Mouse (Mus musculus) activated CD4-positive, CD25-positive, alpha-beta regulatory T cell, adult 4 months (primary cell): Measurements from ENCODE around the gene Slc13a1. TPM values are rescaled to one million over a fixed set of nuclear protein-coding genes. Genes with fewer than 3 reads are reported as not detected.
"Not testable (repeated sequence)": the region's sequence is repeated elsewhere in the genome, so short reads cannot be mapped to it uniquely, and the experiment has no call there.

ENCODE experiments used
- ATAC-seq: one replicate; pipeline ENCODE4 v1.8.0; 2017
- polyA plus RNA-seq, 2 experiments: library from polyadenylated mRNA; unstranded; fragments of 100-300 nt; shearing (Covaris generic); gene quantifications; one replicate each; pipeline ENCODE4 v1.2.1; 2017

Slc13a1 gene
- not detected for polyA plus RNA-seq

- ATAC-seq: no peak
These were observed at the start of gene Slc13a1 for GRCm38 (mm10) chr6:24167734-24168327. TSS of gene Slc13a1 (minus strand) at chr6:24168092.

DNA sequence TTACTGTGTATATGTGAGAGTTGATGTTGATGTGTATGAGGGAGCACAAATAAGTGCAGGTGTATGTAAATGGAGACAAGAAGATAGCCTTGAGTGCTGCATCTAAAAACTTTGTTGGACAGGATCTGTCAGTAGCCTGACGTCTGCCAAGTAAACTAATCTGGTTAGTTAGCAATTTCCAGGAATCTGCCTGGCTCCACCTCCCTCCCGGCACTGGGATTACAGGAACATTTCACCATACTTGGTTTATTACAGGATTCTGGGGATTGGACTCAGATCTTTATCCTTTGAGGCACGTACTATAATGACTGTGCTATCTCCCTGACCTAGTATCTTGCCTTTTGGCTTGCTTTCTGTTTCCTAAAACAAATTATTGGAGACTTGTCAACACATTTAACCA is 40.0 kb upstream of the Slc13a1 start:
- no peak for ATAC-seq

DNA sequence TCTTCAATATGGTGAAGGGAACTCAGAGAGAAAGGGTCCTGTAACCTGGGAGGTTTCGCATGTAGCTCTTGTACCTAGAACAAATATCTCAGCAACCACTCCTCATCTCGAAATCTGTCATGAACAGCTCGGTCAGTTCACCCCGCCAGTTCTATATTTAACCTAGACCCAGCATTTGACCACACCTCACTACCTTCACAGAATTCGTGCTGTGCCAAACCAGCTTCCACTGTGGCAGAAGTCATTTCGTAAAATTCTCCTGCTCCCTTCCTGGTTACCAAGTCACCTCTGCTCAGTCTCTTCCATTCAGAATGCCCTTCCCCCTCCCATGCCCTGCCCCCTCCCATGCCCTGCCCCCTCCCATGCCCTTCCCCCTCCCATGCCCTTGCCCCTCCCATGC is 34.3 kb upstream of the Slc13a1 start:
- no peak for ATAC-seq

DNA sequence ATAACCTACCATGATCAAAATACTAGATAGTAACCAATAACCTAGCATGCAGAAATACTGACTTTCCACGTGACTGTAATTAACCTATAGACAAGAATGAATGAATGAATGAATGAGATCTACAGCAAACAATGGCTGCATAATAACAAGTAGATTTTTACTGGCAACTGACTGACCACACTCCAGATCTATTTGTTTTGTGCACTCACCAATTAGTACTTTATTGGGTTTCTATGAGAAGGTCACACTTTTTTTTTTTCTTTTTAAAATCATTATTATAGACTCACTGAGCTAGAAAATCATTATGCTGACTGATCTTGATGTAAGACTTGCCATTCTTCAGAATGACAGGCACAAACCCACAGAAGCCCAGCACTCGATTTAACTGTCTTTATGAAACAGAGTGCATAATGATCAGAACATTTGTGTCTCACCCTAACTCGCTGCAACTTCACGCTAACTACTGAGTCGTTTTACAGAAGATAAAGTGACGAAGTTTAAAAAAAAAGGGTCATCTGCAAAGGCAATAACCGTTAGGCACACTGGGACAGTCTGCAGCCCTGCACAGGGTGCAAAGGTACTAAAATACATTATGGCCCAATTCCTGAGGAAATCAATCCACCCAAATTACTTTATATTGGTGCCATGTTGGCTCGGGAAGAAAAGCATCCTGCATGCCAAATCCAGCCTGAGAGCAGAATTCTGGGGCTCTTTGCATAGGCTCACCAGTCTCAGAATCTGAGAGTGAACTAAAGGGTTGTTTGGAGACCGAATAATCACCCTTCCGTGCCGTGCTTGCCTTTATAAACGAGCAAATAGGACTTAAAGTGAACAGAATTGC is 33.0 kb upstream of the Slc13a1 start:
- no peak for ATAC-seq

DNA sequence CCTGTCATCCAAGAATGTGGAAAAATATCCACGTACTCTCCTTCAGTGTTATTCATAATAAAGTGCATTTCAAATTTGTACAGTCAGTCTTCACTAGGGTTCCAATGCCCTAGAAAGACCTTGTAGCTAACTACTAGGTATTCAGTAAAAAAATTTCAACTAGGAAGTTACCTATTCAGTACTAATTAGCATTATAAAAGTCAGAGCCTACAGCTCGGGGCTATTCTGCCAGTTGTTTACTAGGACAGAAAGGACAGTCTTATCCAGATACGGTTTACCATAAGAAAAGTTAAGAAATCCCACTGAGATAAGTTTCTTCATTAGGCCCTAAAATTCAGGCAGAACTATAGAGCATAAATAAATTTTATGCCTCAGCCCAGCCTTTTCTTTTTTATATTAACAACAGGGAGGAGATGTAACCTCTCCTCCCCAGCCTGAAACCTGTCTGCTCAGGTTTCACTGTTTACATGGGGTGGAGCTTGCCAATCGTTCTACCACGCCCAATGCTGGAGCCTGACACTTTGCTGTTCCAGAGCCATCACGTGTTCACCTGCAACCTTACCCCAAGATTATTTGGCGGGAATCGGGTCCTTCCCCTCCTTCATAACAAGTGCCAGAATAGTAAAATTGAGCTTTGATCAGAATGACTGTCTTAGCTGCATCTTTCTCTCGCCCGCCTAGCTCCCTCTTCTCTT is 29.8 kb upstream of the Slc13a1 start:
- ATAC-seq: not testable (repeated sequence)

GRCm38 (mm10) chr6:24196406-24196805 is 28.5 kb upstream of the Slc13a1 start:
- not testable (repeated sequence) for ATAC-seq

- no peak for ATAC-seq
These were observed 15.5 kb upstream of the Slc13a1 start for GRCm38 (mm10) chr6:24183439-24183838.

- ATAC-seq: no peak
These were observed 7.5 kb upstream of the Slc13a1 start for GRCm38 (mm10) chr6:24175393-24175792.

- ATAC-seq: no peak
These were observed 6.1 kb upstream of the Slc13a1 start for GRCm38 (mm10) chr6:24173951-24174350.

GRCm38 (mm10) chr6:24172736-24173135 is 4.8 kb upstream of the Slc13a1 start:
- no peak for ATAC-seq

DNA sequence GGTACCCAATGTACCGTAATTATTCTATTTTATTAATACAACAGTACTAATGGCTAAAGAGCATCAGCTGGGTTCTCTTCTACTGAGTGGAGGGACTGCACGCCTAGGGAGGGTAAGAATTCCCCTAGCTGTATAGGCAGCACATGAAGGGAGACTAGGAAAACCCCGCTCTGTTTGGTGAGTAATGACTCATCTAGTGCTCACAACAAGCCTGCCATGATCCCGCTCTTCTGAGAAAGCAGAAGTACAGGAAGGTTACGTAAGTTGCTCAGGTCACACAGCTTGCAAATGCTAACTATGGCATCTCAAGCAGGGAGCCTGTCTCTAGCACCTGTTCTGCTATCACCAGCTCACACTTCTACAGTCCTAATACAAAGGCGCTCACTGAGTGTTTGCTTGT is 1.1 kb downstream of the Slc13a1 start:
- peak; percentile 65 for ATAC-seq

GRCm38 (mm10) chr6:24165249-24165648 is 2.6 kb downstream of the Slc13a1 start:
- ATAC-seq: no peak

GRCm38 (mm10) chr6:24159795-24160194 is 8.1 kb downstream of the Slc13a1 start:
- ATAC-seq: no peak

GRCm38 (mm10) chr6:24154901-24155300 is 13.0 kb downstream of the Slc13a1 start:
- ATAC-seq: no peak

- ATAC-seq: no peak
These were observed 34.9 kb downstream of the Slc13a1 start for GRCm38 (mm10) chr6:24132951-24133350.

DNA sequence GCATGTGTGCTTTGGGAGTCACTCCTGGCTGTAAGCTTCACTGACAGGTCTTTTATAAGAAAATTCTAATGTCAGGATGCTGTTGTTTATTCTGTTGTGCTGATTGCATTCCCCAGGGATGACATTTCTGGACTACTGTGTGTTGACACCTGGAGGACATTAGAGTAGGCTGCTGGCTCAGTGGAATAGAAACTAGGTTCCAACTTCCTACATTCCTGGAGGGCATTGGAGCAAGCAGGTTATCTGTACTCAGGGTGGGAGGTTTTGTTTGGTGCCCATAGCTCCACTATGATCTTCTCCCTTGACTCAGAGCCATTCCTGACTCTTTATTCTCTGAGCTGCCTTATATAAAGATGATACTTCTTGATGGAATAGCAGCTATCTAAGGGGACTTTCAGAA is 45.3 kb downstream of the Slc13a1 start:
- no peak for ATAC-seq

DNA sequence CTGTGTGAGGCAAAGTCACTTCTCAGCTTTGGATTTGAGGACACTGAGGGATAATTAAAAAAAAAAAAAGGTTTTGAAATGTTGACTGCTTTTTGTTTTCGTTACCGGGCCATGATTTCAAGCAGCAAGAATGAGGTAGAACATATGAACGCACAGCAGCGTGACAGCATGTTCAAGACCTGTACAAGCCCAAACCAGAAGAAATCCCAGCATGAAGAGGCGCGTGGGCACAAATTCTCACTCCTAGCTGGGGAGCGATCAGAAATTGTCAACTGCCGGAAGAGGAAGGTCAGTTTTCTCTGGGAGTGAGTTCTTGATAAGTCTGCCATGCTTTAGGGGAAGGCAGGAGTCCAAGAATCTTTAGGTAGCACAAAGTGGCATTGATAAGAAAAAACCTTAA is 56.3 kb downstream of the Slc13a1 start:
- no peak for ATAC-seq

- ATAC-seq: no peak
These were observed 59.4 kb downstream of the Slc13a1 start for GRCm38 (mm10) chr6:24108471-24108870.

DNA sequence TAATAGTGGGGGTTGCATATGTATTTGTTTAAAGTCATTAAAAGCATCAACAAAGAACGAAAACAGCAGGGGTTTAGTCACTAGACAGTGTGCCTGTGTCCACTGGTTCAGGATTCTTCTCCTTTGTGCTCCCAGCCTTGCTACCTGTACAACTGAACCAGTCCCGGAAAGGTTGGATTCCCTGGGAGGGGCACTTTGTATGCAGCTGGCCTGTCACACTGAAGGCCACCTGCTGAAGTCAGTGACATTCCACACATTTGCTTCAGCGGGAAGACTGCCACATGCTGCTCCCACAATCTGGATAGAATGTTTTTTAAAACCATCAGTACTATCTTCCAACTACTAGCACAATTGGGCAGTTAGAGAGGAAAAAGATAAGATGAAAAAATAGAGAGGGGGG is 61.7 kb downstream of the Slc13a1 start:
- ATAC-seq: no peak

- no peak for ATAC-seq
These were observed 62.2 kb downstream of the Slc13a1 start for GRCm38 (mm10) chr6:24105681-24106080.

DNA sequence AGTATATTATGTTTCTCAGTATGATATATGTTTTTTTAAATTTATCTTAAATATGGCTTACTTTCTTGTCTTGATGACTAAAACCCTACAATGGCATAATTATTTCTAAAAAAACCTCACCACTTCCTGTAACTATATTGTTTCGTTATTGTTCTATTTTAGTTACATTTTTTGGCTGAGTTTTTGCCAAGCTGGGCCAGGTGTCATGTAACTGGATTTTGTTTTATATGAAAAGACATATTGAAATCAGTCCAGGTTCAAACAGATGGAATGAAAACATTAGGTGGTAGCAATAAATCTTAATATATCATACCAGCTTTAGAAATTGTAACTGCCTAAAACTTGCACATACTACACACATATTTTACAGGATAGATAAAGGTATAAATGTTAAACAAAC is 66.6 kb downstream of the Slc13a1 start:
- no peak for ATAC-seq

DNA sequence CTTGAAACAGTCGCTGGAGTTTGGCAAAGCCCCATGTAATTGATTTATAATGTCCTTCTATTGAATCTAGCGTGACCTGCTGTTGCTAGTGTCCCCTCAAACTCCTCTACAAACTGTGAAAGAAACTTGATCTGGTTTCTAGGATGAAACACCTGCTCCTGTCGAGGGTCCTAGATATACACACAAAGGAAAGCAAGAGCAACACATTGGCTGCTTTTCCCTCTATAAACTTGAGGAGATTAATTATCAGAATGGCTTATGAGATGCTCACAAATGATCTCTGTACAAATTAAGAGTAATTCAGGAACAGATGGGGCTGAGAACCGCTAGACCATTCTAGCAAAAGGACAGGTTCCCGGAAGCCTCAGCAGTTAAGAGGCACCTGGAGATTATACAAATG is 67.2 kb downstream of the Slc13a1 start:
- ATAC-seq: no peak

DNA sequence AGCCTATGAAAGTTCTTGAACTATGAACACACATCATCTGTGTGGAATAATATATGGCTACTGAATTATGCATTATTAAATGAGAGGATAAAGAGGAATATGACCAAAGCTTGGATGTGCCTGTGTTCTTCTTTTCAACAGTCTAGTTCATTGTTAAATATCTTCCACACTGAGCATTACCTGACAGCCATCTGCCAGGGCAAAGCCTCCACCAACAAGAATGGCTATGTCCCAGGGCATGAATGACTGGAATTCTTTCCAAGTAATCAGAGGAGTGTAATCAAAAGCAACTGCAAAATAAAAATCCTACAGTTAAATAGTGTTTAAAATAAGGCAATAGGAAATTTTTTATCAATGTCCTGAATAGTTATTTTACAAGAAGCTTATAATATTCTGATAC is 70.5 kb downstream of the Slc13a1 start:
- ATAC-seq: no peak

GRCm38 (mm10) chr6:24076089-24076488 is 91.8 kb downstream of the Slc13a1 start:
- ATAC-seq: no peak
